Mouse (Mus musculus): ENCODE data around the gene Wfikkn2.

GRCm38 (mm10) chr11:94199771-94200170 is 46.0 kb downstream of the Wfikkn2 start:
- no peak for TF ChIP-seq CTCF (IDR thresholded peaks at IDR 0.05; ENCODE audit: borderline replicate concordance, insufficient read depth, low read depth, low read length)
- no peak for TF ChIP-seq POLR2A (IDR thresholded peaks at IDR 0.05; ENCODE audit: borderline replicate concordance, insufficient read depth, low read length)

Measured in cerebellum, adult 2 months (tissue).